Mouse (Mus musculus) 3T3-L1 (cell line): ENCODE measurements around the gene Necab2.

ENCODE experiments used
- DNase-seq: peaks from one replicate; pipeline ENCODE4 v3.0.0-alpha.2; 2015; ENCODE audit warnings: low read depth, low spot score

Gene Necab2

DNA sequence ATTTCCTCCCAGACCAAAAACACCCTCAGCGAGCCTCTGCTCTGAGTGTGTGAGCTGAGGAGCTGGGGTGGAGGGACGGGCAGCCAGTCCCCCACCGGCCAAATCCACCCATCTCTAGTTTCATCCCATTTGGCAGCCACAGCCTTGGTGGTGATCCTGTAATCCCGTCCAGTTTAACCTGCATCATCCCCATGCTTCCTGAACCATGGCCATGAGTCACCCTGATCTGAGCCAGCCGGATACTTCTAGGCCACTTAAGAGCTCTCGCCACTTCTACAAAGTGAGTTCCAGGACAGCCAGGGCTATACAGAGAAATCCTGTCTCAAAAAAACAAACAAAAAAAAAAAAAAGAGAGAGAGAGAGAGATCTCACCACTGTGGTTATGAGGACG is 18.2 kb upstream of the Necab2 start:
- peak; percentile 80 for DNase-seq

- peak; percentile 45 for DNase-seq
These were observed 17.7 kb upstream of the Necab2 start for GRCm38 (mm10) chr8:119428766-119429327.

- no peak for DNase-seq
These were observed 17.0 kb upstream of the Necab2 start for GRCm38 (mm10) chr8:119429552-119429951.

- no peak for DNase-seq
These were observed 16.3 kb upstream of the Necab2 start for GRCm38 (mm10) chr8:119430250-119430649.

- peak; percentile 42 for DNase-seq
These were observed 15.8 kb upstream of the Necab2 start for GRCm38 (mm10) chr8:119430690-119431089.

DNA sequence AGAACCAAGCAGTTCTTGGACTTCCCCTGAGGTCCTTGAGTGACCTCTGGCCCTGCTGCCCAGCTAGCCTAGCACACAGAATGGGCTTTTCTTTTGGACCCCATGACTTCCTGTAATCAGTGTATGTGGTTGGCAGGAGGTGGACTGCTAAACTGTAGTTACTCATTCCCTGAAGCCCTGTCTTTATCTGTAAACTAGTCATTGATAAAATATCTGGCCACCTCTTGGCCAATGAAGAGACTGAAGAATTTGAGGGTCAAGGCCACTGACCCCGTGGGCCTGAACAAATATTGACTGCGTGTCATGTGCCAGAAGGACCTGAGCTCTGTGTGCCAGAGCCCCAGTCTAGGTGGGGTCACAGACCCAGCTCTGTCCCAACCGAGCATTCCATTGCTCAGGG is 14.1 kb upstream of the Necab2 start:
- no peak for DNase-seq

- DNase-seq: no peak
These were observed 12.8 kb upstream of the Necab2 start, which contains the start of gene Osgin1 for GRCm38 (mm10) chr8:119433582-119434174. Gene Osgin1, plus strand, starts transcription at chr8:119434124.

- DNase-seq: no peak
These were observed 11.9 kb upstream of the Necab2 start for GRCm38 (mm10) chr8:119434569-119434968.

DNA sequence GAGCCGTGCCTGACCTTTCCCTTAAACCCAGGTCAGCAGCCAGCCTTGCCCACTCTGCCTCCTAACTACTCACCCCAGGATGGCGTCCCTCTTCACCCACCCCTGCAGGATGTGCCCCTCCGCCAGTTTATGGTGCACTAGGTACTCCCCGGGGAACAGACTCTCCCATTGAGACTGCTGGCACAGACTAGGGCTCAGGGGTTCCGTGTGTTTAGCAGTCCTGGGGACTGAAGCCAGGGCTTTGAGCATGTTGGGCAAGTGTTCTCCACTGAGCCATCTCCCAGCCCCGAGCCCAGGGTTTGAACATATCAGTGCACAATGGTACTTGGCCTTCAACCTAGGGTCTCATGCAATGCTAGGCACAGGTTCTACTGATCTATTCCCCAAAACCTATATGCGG is 11.0 kb upstream of the Necab2 start:
- no peak for DNase-seq

- DNase-seq: no peak
These were observed 10.2 kb upstream of the Necab2 start for GRCm38 (mm10) chr8:119436331-119436730.

DNA sequence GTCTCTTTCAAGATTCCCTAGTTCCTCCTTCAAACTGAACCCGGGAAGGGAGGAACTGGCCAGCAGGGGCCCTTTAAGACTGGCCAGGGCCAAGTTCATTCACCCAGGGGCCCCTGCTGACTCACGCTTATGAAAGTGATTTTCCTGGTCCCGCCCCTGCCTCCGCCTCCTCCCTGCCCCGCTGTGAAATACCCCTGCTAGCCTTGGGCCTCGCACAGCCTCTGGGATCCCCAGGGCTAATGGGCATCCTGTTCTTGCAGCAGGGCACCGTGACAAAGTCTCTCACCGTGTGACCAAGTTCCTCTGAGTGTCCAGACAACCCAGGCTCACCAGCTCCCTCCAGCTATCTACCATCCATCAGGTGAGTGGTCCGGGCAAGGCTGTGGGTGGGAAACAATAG is 9.6 kb upstream of the Necab2 start:
- peak; percentile 81 for DNase-seq

GRCm38 (mm10) chr8:119437506-119437905 is 9.0 kb upstream of the Necab2 start:
- DNase-seq: no peak

DNA sequence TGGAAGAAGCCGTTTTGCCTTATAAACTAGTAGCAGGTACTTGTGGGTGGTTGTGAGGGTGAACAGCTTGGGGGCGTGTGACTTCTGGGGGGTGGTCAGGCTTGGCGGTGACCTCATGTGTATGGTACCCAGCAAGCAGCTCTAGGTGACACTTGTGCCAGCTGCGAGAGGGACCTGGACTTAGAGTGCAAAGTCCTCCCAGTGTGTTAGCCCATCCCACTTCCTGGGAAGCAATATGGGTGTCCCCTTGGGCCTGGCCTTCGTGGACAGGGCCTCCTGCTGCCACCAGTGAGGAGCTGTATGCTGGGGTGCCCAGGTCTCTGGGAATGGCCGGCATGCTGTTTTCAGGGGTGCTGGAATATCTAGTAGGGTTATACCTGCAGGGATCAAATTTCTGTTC is 7.6 kb upstream of the Necab2 start:
- DNase-seq: no peak

GRCm38 (mm10) chr8:119439424-119439823 is 7.1 kb upstream of the Necab2 start:
- no peak for DNase-seq

GRCm38 (mm10) chr8:119439893-119440249 is 6.6 kb upstream of the Necab2 start:
- DNase-seq: no peak

DNA sequence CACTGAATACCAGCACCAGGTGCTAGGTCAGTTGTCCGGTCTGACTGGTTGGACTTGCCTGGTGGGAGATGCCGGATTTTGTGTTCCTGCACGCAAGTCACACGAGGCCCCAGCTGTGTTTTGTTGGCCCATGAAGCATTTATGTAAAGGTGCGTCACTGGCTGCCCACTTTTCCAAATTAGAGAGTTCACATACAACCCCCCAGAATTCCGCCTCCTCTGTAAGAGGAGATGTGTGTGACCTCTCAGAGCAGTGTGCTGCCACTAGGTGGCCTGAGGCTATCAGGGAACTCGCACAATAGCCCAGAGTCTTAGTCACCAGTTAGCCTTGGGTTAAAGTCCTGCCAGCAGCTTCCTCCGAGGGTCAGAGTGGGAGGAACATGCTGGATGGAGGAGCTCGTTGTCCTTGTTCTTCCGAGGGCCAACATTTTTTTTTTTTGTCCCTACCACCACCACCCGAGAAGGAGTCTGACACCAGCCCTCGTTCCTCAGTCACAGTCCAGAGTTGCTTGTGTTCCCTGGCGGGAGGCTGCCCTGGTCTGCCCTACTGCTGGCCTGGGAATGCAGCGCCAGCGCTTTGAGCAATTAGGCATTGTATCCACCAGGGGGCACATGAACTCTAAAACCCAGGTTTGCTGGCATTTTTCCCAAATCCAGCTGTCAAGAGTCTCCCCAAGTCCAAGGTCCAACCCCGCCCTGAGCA is 6.1 kb upstream of the Necab2 start:
- peak; percentile 87 for DNase-seq

GRCm38 (mm10) chr8:119440952-119441270 is 5.6 kb upstream of the Necab2 start:
- no peak for DNase-seq

- no peak for DNase-seq
These were observed 4.5 kb upstream of the Necab2 start for GRCm38 (mm10) chr8:119442013-119442412.

GRCm38 (mm10) chr8:119442970-119443369 is 3.5 kb upstream of the Necab2 start:
- no peak for DNase-seq

DNA sequence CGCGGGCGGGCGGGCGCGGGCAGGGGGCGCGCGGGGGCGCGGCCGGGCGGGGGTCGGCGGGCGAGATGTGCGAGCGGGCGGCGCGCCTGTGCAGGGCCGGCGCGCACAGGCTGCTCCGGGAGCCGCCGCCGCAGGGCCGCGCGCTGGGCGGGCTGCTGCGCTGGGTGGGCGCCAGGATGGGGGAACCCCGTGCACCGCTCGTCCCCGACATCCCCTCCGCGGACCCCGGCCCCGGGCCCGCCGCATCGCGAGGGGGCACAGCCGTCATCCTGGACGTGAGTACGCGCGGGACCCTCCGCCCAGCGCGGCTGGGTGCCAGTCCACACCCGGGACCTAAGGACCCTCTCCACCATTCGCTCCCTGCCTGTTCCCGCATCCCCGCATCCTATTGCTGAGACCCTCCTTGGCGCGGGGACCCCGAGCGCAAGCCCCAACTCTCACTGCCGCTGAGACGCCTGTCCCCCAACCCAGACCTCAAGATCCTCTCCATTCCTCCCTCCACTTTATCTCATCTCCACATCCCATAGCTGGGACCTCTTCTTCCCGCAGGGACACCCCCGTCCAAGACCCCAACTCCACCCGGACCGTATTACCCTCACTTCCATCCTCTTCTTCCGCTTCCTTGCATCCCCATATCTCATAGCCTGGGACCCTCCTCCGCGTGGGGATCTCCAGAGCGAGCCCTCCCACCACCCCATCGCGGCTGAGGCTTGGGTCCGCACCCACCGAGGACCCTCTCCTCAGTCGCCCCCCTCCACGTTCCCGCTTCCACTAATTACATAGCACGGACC is 666 bp downstream of the Necab2 start:
- DNase-seq: no peak

- no peak for DNase-seq
These were observed 1.3 kb downstream of the Necab2 start for GRCm38 (mm10) chr8:119447781-119448170.

GRCm38 (mm10) chr8:119449627-119450026 is 3.1 kb downstream of the Necab2 start:
- DNase-seq: no peak

- no peak for DNase-seq
These were observed 4.6 kb downstream of the Necab2 start for GRCm38 (mm10) chr8:119451131-119451530.
